Mouse (Mus musculus) neural tube, embryonic 13.5 days (tissue): Measurements from ENCODE around the gene Pck2. TPM values are rescaled to one million over a fixed set of nuclear protein-coding genes. Genes with fewer than 3 reads are reported as not detected.

Experiments
- ATAC-seq: fragments of 200-750 bp; cut with Nextera tagmentation; 2 replicates; pipeline ENCODE4 v1.8.0; 2017; ENCODE audit warnings: low read depth, mild to moderate bottlenecking, moderate TSS enrichment, moderate library complexity
- H3K27ac ChIP-seq: fragments of 300-500 bp; sonication (generic); replicated peaks from 2 replicates; pipeline ENCODE4 v1.5.1; 2015; ENCODE audit warnings: moderate library complexity, mild to moderate bottlenecking, inconsistent platforms
- H3K27me3 ChIP-seq: fragments of 300-500 bp; sonication (generic); 2 replicates; pipeline ENCODE4 v1.6.1; 2015; ENCODE audit warnings: mild to moderate bottlenecking, inconsistent platforms
- H3K36me3 ChIP-seq: fragments of 300-500 bp; sonication (generic); 2 replicates; pipeline ENCODE4 v1.6.1; 2015; ENCODE audit warnings: mild to moderate bottlenecking, inconsistent platforms
- H3K4me1 ChIP-seq: fragments of 300-500 bp; sonication (generic); replicated peaks from 2 replicates; pipeline ENCODE4 v1.6.1; 2015; ENCODE audit warnings: inconsistent platforms
- H3K4me2 ChIP-seq: fragments of 300-500 bp; sonication (generic); 2 replicates; pipeline ENCODE4 v1.6.1; 2015; ENCODE audit warnings: inconsistent platforms, mild to moderate bottlenecking, moderate library complexity
- H3K4me3 ChIP-seq: fragments of 300-500 bp; sonication (generic); 2 replicates; pipeline ENCODE4 v1.5.1; 2015; ENCODE audit warnings: mild to moderate bottlenecking, inconsistent platforms
- H3K9ac ChIP-seq: fragments of 300-500 bp; sonication (generic); 2 replicates; pipeline ENCODE4 v1.6.1; 2015; ENCODE audit warnings: moderate library complexity, mild to moderate bottlenecking, inconsistent platforms
- H3K9me3 ChIP-seq: fragments of 300-500 bp; sonication (generic); 2 replicates; pipeline ENCODE4 v1.6.1; 2016; ENCODE audit warnings: inconsistent platforms
- WGBS: fragments of 180-500 bp; shearing (Covaris S2); methylation state at CpG from one replicate; pipeline ENCODE4 v1.1.7; 2015; 5-methylcytosine and 5-hydroxymethylcytosine counted together
- polyA plus RNA-seq: library from polyadenylated mRNA; unstranded; fragments of >200 nt; fragmentation: Nextera tagmentation; extraction: Ambion mirVana; gene quantifications from 2 replicates; pipeline ENCODE4 v1.2.1, GENCODE M21; 2015

Pck2 gene
- polyA plus RNA-seq, 1 experiment from 2014 or later = 18.7 TPM

DNA sequence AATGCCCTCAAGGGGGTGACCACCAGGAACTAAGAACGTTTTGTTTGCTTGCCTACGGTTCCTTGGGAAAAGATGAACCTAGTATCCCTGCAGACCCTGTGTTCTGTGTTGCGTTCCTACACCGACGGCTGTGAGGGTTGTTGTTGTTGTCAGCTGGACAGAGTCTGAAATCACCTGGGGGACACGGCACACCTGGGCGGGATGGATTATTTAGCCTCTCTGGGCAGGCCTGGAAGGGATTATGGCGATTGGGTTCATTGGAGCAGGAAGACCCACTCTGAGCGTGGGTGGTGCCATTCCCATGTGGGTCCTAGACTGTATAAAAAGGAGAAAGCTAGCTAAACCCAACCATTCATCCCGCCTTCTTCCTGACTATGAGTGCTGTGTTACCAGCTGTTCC, 21.8 kb downstream of the Pck2 start:
- H3K27me3 ChIP-seq = no peaks in the 10 kb centered on the region
- 0 out of 2 replicates have a peak overlapping the region, but pooled peaks have one; percentile 78 for H3K9ac ChIP-seq
- no peaks in the 10 kb centered on the region for H3K9me3 ChIP-seq
- peak overlapping the region; percentile 90 for H3K4me2 ChIP-seq
- WGBS = 86% methylated on average over 10 of the region's 10 CpGs
- H3K4me3 ChIP-seq = peak overlapping the region; percentile 55
- peaks cover 28% of the 10 kb centered on the region for H3K4me1 ChIP-seq
- H3K36me3 ChIP-seq = peaks cover 43% of the 10 kb centered on the region
- no peak for ATAC-seq
- H3K27ac ChIP-seq = no peak overlapping the region

DNA sequence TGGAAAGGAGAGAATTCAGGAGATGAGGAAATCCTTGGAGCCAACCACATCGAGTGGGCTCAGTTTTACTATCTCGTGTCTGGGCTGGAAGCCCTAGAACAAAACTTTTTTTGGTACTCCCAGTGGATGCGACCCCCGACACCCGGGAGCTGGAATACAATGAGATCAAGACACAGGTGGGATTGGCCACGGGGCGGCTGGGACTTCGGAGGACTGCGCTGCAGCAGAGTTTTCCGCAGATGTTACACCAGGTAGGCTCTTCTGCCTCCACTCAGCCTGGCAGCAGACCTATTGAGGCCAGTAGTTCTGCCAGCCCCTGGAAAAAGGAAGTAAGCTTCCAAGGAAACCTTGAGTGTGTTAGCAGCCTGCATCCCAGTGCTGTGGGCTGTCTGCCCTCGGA, 23.2 kb downstream of the Pck2 start:
- Histone ChIP-seq H3K9me3 (no peaks in the 10 kb centered on the region), H3K36me3 (peaks cover 57% of the 10 kb centered on the region), H3K4me2 (no peak overlapping the region), H3K4me1 (peaks cover 28% of the 10 kb centered on the region), H3K9ac (no peak overlapping the region), H3K27ac (no peak overlapping the region), H3K4me3 (no peak overlapping the region), H3K27me3 (no peaks in the 10 kb centered on the region)
- WGBS = 90% methylated on average over 11 of the region's 11 CpGs
- no peak for ATAC-seq

DNA sequence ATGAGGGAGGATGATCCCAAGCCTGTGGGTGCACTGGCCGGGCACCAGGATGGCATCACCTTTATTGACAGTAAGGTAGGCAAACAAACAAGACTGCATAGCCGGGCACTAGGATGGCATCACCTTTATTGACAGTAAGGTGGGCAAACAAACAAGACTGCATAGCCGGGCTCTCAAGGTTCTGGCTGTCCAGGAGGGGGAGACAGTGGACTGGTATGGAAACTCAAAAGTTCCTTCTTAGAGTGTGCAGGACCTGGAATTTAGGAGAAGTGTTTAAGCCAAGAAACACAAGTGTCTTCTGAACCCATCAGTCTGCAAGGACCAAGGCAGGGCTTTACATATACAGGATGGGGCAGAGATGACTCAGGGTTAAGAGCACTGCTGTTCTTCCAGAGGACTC, 25.7 kb downstream of the Pck2 start:
- 84% methylated on average over 3 of the region's 3 CpGs for WGBS
- H3K27me3 ChIP-seq = no peaks in the 10 kb centered on the region
- no peak overlapping the region for H3K9ac ChIP-seq
- H3K27ac ChIP-seq = no peak overlapping the region
- H3K4me3 ChIP-seq = no peak overlapping the region
- ATAC-seq = no peak
- peaks cover 82% of the 10 kb centered on the region for H3K36me3 ChIP-seq
- no peaks in the 10 kb centered on the region for H3K9me3 ChIP-seq
- no peak overlapping the region for H3K4me2 ChIP-seq
- peaks cover 19% of the 10 kb centered on the region for H3K4me1 ChIP-seq

DNA sequence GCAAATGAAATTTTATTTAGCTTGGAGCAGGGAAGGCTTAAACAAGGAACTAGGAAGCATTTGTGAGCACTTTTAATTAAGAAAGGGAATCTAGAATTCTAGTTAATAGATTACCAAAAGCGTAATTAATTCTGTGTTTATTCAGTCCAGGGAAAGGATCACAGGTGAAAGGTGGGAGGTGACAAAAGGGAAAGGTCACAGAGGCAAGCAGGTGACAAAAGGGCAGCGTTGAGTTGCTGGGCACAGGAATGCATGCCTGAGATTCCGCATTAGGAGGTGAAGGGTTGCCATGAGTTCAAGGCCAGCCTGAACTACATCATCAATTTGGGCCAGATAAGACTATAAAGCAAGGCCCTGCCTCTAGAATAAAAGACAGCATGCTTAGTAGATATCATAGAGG, 27.4 kb downstream of the Pck2 start:
- Histone ChIP-seq H3K4me3 (no peak overlapping the region), H3K4me2 (no peak overlapping the region), H3K9me3 (no peaks in the 10 kb centered on the region), H3K27ac (no peak overlapping the region), H3K4me1 (peaks cover 3% of the 10 kb centered on the region; the same call in 1 of the 2 replicates), H3K36me3 (peaks cover 84% of the 10 kb centered on the region), H3K27me3 (no peaks in the 10 kb centered on the region), H3K9ac (no peak overlapping the region)
- 91% methylated on average over 3 of the region's 3 CpGs for WGBS
- ATAC-seq = no peak

DNA sequence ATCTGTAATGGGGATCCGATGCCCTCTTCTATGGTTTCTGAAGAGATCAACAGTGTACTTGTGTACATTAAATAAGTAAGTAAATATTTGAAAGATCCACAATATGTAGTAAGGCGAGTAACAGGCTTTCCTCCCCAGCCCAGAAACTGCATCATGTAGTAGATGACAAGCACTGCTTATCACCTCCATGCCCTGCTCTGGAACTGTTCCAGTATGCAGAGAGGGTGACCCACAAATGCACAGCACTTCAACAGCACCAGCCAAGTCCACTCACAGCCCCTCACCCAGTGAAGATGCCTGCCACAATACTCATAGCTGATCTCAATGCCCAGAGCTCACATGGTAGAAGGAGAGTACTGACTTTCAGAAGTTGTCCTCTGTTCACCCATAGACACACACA, 30.5 kb downstream of the Pck2 start:
- Histone ChIP-seq H3K27ac (no peak overlapping the region), H3K9me3 (no peaks in the 10 kb centered on the region), H3K9ac (no peak overlapping the region), H3K36me3 (peaks cover 54% of the 10 kb centered on the region), H3K4me2 (no peak overlapping the region), H3K4me3 (no peak overlapping the region), H3K4me1 (no peaks in the 10 kb centered on the region), H3K27me3 (no peaks in the 10 kb centered on the region)
- 89% methylated on average over 2 of the region's 2 CpGs for WGBS
- ATAC-seq = no peak

DNA sequence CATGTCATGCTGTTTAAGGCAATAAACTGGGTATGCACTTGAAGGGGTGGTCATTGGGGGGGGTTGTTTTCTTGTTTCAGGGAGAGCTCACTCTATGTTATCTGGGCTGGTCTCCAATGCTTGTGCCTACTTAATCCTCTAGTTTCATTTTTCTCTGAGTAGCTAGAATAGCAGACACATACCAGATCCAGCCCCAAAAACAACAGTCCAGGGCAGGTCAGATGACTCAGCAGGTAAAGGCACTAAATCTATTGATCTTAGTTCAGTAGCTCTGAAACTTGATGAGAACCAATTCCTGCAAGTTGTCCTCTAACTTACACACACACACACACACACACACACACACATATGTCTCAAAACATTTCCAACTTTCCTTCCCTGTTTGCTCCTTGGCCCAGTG, 31.7 kb downstream of the Pck2 start:
- Histone ChIP-seq H3K4me1 (no peaks in the 10 kb centered on the region), H3K4me3 (no peak overlapping the region), H3K27ac (no peak overlapping the region), H3K4me2 (no peak overlapping the region), H3K36me3 (peaks cover 42% of the 10 kb centered on the region), H3K9me3 (no peaks in the 10 kb centered on the region), H3K9ac (no peak overlapping the region), H3K27me3 (no peaks in the 10 kb centered on the region)
- no peak for ATAC-seq

DNA sequence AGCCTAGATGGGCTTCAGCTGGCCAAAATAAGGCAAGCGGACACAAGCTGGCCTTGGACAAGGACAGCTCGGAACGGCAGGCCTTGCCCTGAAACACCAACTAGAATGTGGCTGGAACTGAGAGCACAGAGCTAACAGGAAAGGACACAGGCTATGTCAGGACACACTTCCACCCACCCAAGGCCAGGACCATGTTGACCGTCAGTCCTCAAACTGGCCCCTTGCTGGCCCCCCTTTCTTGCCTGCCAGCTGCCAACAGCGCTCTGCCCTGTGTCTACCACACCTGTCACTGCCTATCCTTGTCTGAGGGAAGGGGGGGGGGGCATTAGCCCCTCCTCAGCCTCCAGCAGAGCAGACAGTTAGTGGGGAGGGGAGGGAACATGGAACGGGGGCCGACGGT, 35.2 kb downstream of the Pck2 start, which contains the start of gene Fitm1:
TSS of gene Fitm1 (plus strand) at position 316 of the 400 bp plus-strand sequence.
- no peak for ATAC-seq
- Histone ChIP-seq H3K9me3 (no peaks in the 10 kb centered on the region), H3K4me1 (peaks cover 20% of the 10 kb centered on the region), H3K4me3 (no peak within 1 kb of the TSS), H3K9ac (peak within 1 kb of the TSS; percentile 26; the same call in 1 of the 2 replicates), H3K36me3 (peaks cover 12% of the 10 kb centered on the region), H3K27ac (no peak within 1 kb of the TSS), H3K4me2 (no peak within 1 kb of the TSS), H3K27me3 (no peaks in the 10 kb centered on the region)
- 85% methylated on average over 8 of the region's 8 CpGs for WGBS

DNA sequence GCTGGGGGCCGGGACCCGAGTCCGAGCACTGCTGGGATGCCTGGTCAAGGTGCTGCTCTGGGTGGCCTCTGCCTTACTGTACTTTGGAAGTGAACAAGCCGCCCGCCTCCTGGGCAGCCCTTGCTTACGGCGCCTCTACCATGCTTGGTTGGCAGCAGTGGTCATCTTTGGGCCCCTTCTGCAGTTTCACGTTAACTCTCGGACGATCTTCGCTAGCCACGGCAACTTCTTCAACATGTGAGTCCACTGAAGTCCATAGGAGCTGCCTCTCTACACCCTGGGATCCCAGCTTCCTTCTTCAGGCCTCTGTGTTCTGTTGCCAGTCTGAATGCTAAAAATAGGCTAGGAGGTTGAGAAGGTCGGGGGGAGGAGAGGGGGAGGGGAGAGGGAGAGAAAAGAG, 35.6 kb downstream of the Pck2 start:
- Histone ChIP-seq H3K9ac (peak overlapping the region; percentile 26; the same call in 1 of the 2 replicates), H3K4me3 (no peak overlapping the region), H3K27ac (no peak overlapping the region), H3K27me3 (no peaks in the 10 kb centered on the region), H3K9me3 (no peaks in the 10 kb centered on the region), H3K36me3 (peaks cover 12% of the 10 kb centered on the region), H3K4me2 (no peak overlapping the region), H3K4me1 (peaks cover 20% of the 10 kb centered on the region)
- ATAC-seq = no peak
- 80% methylated on average over 13 of the region's 13 CpGs for WGBS

DNA sequence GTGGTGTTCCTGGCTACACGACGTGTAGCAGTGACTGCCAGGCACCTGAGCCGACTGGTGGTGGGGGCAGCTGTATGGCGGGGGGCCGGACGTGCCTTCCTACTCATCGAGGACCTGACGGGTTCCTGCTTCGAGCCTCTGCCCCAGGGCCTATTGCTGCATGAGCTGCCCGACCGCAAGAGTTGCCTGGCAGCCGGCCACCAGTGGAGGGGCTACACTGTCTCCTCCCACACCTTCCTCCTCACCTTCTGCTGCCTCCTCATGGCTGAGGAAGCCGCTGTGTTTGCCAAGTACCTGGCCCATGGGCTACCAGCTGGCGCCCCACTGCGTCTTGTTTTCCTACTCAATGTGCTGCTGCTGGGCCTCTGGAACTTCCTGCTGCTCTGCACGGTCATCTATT, 36.3 kb downstream of the Pck2 start:
- ATAC-seq = no peak
- Histone ChIP-seq H3K36me3 (peaks cover 16% of the 10 kb centered on the region), H3K27me3 (no peaks in the 10 kb centered on the region), H3K4me2 (no peak overlapping the region), H3K4me1 (peaks cover 20% of the 10 kb centered on the region), H3K27ac (no peak overlapping the region), H3K9ac (no peak overlapping the region), H3K9me3 (no peaks in the 10 kb centered on the region), H3K4me3 (no peak overlapping the region)
- WGBS = 88% methylated on average over 16 of the region's 16 CpGs

DNA sequence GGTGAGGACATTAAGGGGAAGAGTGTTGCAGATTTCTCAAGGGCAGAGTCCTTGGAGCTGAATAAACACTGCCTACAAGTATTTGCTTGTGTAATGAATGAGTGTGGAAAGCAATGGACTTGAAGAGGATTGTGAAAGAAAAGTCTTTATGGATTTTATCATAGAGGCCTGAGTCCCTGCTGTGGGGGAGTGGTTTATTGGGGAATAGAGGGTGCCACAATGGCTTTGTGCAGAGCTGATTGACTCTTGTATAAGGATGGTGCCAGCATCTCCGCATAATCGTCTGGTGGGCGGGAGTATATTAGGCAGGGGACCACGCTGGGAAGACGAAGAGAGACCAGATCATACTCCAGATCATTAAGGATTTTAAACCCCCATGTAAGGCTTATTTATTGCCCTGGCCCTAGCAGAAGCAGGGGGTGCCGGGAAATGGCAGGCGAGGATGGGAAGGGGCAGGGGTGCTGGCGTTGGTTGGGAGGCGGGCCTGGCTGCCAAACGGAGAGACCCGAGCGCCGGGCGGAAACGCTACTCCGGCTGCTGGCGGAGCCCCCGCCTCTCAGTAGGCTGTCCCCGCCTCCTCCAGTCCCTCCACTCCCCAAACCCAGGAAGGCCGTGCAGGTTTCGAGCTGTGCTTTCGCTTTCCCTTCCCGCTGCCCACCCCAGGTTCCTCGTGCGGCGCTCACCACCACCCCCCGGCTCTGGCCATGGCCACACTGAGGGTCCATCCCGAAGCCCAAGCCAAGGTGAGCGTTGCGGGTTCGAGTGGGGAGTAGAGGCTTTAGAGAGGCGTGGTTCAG, 38.0 kb downstream of the Pck2 start, which contains the start of gene Psme1:
TSS of gene Psme1 (plus strand) at position 253 of the 797 bp plus-strand sequence.
- H3K9me3 ChIP-seq = no peaks in the 10 kb centered on the region
- H3K27ac ChIP-seq = peak within 1 kb of the TSS; percentile 86
- peak within 1 kb of the TSS; percentile 82 for H3K4me2 ChIP-seq
- peaks cover 25% of the 10 kb centered on the region for H3K36me3 ChIP-seq
- ATAC-seq = peak; percentile 91
- H3K4me3 ChIP-seq = peak within 1 kb of the TSS; percentile 72
- 0% methylated on average over 30 of the region's 32 CpGs for WGBS
- H3K9ac ChIP-seq = peak within 1 kb of the TSS; percentile 93
- H3K4me1 ChIP-seq = peaks cover 20% of the 10 kb centered on the region
- H3K27me3 ChIP-seq = no peaks in the 10 kb centered on the region

DNA sequence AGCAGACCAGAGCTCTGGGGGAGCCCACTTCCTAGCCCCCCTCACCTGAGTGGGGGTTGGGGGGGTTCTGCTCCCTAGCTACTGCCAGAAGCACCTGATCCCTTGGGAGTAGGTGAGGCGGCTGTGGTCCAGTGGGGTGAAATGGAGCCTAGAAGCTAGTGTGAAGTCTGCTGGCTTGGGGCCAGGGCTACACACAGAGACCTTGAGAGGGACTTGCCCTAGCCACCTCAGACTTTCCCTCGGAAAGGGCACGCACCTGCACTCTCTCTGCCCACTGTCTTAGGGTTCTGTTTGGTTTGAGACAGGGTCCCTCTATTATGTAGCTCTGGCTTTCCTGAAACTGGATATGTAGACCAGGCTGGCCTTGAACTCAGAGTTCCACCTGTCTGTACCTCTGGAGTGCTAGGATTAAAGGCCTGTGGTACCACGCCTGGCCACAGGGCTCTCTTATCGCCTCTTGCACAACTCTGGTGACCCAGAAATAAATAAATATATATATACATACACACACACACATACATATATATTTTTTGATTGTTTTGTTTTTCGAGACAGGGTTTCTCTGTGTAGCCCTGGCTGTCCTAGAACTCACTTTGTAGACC, 38.7 kb downstream of the Pck2 start:
- Histone ChIP-seq H3K9ac (peak overlapping the region; percentile 93), H3K27ac (peak overlapping the region; percentile 86), H3K36me3 (peaks cover 25% of the 10 kb centered on the region), H3K9me3 (no peaks in the 10 kb centered on the region), H3K4me2 (peak overlapping the region; percentile 82), H3K27me3 (no peaks in the 10 kb centered on the region), H3K4me3 (peak overlapping the region; percentile 72), H3K4me1 (peaks cover 20% of the 10 kb centered on the region)
- WGBS = 34% methylated on average over 6 of the region's 6 CpGs
- ATAC-seq = peak; percentile 42
